Mouse (Mus musculus) midbrain, embryonic 11.5 days (tissue): ENCODE measurements around the gene Qrich2. TPM values are rescaled to one million over a fixed set of nuclear protein-coding genes. Genes with fewer than 3 reads are reported as not detected.
"Not testable (repeated sequence)": the region's sequence is repeated elsewhere in the genome, so short reads cannot be mapped to it uniquely, and the experiment has no call there.

Experiments
- ATAC-seq: fragments of 200-750 bp; cut with Nextera tagmentation; 2 replicates; pipeline ENCODE4 v1.8.0; 2017; ENCODE audit warnings: moderate TSS enrichment, moderate library complexity; ENCODE audit not compliant: low FRiP score
- DNase-seq: peaks from one replicate; pipeline ENCODE4 v3.0.0; 2015; ENCODE audit warnings: low spot score; ENCODE audit errors: missing footprints
- H3K27ac ChIP-seq: fragments of 300-500 bp; sonication (generic); 2 replicates; pipeline ENCODE4 v1.5.1; 2014; ENCODE audit warnings: low read depth, low read length
- H3K27me3 ChIP-seq: fragments of 300-500 bp; sonication (generic); 2 replicates; pipeline ENCODE4 v1.6.1; 2014; ENCODE audit warnings: mild to moderate bottlenecking, low read length, moderate library complexity, mixed read lengths; ENCODE audit not compliant: control insufficient read depth, insufficient read depth
- H3K36me3 ChIP-seq: fragments of 300-500 bp; sonication (generic); 2 replicates; pipeline ENCODE4 v1.6.1; 2014; ENCODE audit warnings: mild to moderate bottlenecking, low read length, moderate library complexity, mixed read lengths; ENCODE audit not compliant: control insufficient read depth, insufficient read depth
- H3K4me1 ChIP-seq: fragments of 300-500 bp; sonication (generic); 2 replicates; pipeline ENCODE4 v1.6.1; 2014; ENCODE audit warnings: low read length; ENCODE audit not compliant: control insufficient read depth, insufficient read depth
- H3K4me2 ChIP-seq: fragments of 300-500 bp; sonication (generic); 2 replicates; pipeline ENCODE4 v1.6.1; 2014; ENCODE audit warnings: mild to moderate bottlenecking, moderate library complexity
- H3K4me3 ChIP-seq: fragments of 300-500 bp; sonication (generic); 2 replicates; pipeline ENCODE4 v1.5.1; 2014; ENCODE audit warnings: low read depth, low read length
- H3K9ac ChIP-seq: fragments of 300-500 bp; sonication (generic); 2 replicates; pipeline ENCODE4 v1.6.1; 2014; ENCODE audit warnings: low read length
- H3K9me3 ChIP-seq: fragments of 300-500 bp; sonication (generic); 2 replicates; pipeline ENCODE4 v1.6.1; 2016; ENCODE audit warnings: low read length; ENCODE audit not compliant: control insufficient read depth
- WGBS: fragments of 180-500 bp; shearing (Covaris S2); extraction: QIAGEN DNeasy Blood & Tissue Kit; methylation state at CpG from one replicate; pipeline ENCODE4 v1.1.7; 2014; 5-methylcytosine and 5-hydroxymethylcytosine counted together
- polyA plus RNA-seq: library from polyadenylated mRNA; unstranded; fragments of >200 nt; fragmentation: Nextera tagmentation; extraction: Ambion mirVana; gene quantifications from 2 replicates; pipeline ENCODE4 v1.2.1, GENCODE M21; 2014

Gene Qrich2
- polyA plus RNA-seq, 1 experiment from 2014 or later, result 0.08 TPM

GRCm38 (mm10) chr11:116411582-116411981 is 54.5 kb downstream of the Qrich2 start:
- 9% methylated on average over 6 of the region's 6 CpGs for WGBS
- peak overlapping the region; percentile 79 for H3K4me3 ChIP-seq
- H3K36me3 ChIP-seq, result no peaks in the 10 kb centered on the region
- ATAC-seq (no peak), DNase-seq (peak; percentile 92)
- no peaks in the 10 kb centered on the region for H3K9me3 ChIP-seq
- H3K4me2 ChIP-seq, result peak overlapping the region; percentile 99
- peaks cover 12% of the 10 kb centered on the region for H3K4me1 ChIP-seq
- no peak overlapping the region for H3K27ac ChIP-seq
- H3K27me3 ChIP-seq, result peaks cover 6% of the 10 kb centered on the region; the same call in 1 of the 2 replicates
- H3K9ac ChIP-seq, result peak overlapping the region; percentile 95

GRCm38 (mm10) chr11:116410415-116410814 is 55.6 kb downstream of the Qrich2 start:
- not testable (repeated sequence) for H3K4me3 ChIP-seq, H3K9me3 ChIP-seq, DNase-seq, H3K27me3 ChIP-seq, H3K9ac ChIP-seq, H3K36me3 ChIP-seq, H3K27ac ChIP-seq, H3K4me2 ChIP-seq, ATAC-seq
- peaks cover 12% of the 10 kb centered on the region for H3K4me1 ChIP-seq
- WGBS, result 92% methylated on average over 3 of the region's 4 CpGs

GRCm38 (mm10) chr11:116409008-116409407 is 57.0 kb downstream of the Qrich2 start:
- ATAC-seq (no peak), DNase-seq (no peak)
- 96% methylated on average over 3 of the region's 3 CpGs for WGBS
- Histone ChIP-seq H3K9ac (no peak overlapping the region), H3K4me2 (no peak overlapping the region), H3K36me3 (peaks cover 2% of the 10 kb centered on the region; the same call in 1 of the 2 replicates), H3K4me1 (peaks cover 12% of the 10 kb centered on the region), H3K4me3 (no peak overlapping the region), H3K9me3 (no peaks in the 10 kb centered on the region), H3K27ac (no peak overlapping the region), H3K27me3 (peaks cover 6% of the 10 kb centered on the region; the same call in 1 of the 2 replicates)

- peaks cover 5% of the 10 kb centered on the region; the same call in 1 of the 2 replicates for H3K36me3 ChIP-seq
- H3K9me3 ChIP-seq, result no peaks in the 10 kb centered on the region
- no peaks in the 10 kb centered on the region; the same call in 1 of the 2 replicates for H3K27me3 ChIP-seq
- H3K4me3 ChIP-seq, result no peak overlapping the region
- no peak for ATAC-seq
- no peaks in the 10 kb centered on the region for H3K4me1 ChIP-seq
- H3K27ac ChIP-seq, result no peak overlapping the region
- H3K4me2 ChIP-seq, result no peak overlapping the region
- DNase-seq, result no peak
- no peak overlapping the region for H3K9ac ChIP-seq
- WGBS, result 96% methylated on average over 16 of the region's 16 CpGs
Observed at GRCm38 (mm10) chr11:116406231-116406728, 59.8 kb downstream of the Qrich2 start.

GRCm38 (mm10) chr11:116405601-116406000 is 60.4 kb downstream of the Qrich2 start:
- Histone ChIP-seq H3K36me3 (peaks cover 5% of the 10 kb centered on the region; the same call in 1 of the 2 replicates), H3K9me3 (no peaks in the 10 kb centered on the region), H3K4me3 (no peak overlapping the region), H3K4me1 (no peaks in the 10 kb centered on the region), H3K27ac (no peak overlapping the region), H3K27me3 (no peaks in the 10 kb centered on the region), H3K9ac (no peak overlapping the region), H3K4me2 (no peak overlapping the region)
- no peak for DNase-seq
- ATAC-seq, result no peak
- WGBS, result 84% methylated on average over 4 of the region's 4 CpGs

- H3K4me1 ChIP-seq, result no peaks in the 10 kb centered on the region
- 81% methylated on average over 4 of the region's 4 CpGs for WGBS
- H3K4me2 ChIP-seq, result no peak overlapping the region
- H3K27me3 ChIP-seq, result no peaks in the 10 kb centered on the region
- DNase-seq, result no peak
- no peak overlapping the region for H3K4me3 ChIP-seq
- peaks cover 5% of the 10 kb centered on the region; the same call in 1 of the 2 replicates for H3K36me3 ChIP-seq
- no peak overlapping the region; the same call in 1 of the 2 replicates for H3K9ac ChIP-seq
- no peak for ATAC-seq
- no peaks in the 10 kb centered on the region for H3K9me3 ChIP-seq
- H3K27ac ChIP-seq, result no peak overlapping the region
Observed at GRCm38 (mm10) chr11:116400560-116400959, 65.5 kb downstream of the Qrich2 start.

- H3K4me2 ChIP-seq, result no peak overlapping the region
- no peak overlapping the region for H3K4me3 ChIP-seq
- no peak overlapping the region for H3K27ac ChIP-seq
- no peak for ATAC-seq
- H3K27me3 ChIP-seq, result no peaks in the 10 kb centered on the region
- H3K4me1 ChIP-seq, result no peaks in the 10 kb centered on the region
- H3K9ac ChIP-seq, result no peak overlapping the region
- no peaks in the 10 kb centered on the region for H3K36me3 ChIP-seq
- DNase-seq, result no peak
- WGBS, result 86% methylated on average over 11 of the region's 11 CpGs
- H3K9me3 ChIP-seq, result no peaks in the 10 kb centered on the region
Observed at GRCm38 (mm10) chr11:116398348-116398677, 67.7 kb downstream of the Qrich2 start.

- Histone ChIP-seq H3K4me1 (no peaks in the 10 kb centered on the region), H3K4me2 (no peak overlapping the region), H3K36me3 (no peaks in the 10 kb centered on the region), H3K27ac (no peak overlapping the region), H3K27me3 (no peaks in the 10 kb centered on the region), H3K4me3 (no peak overlapping the region), H3K9ac (no peak overlapping the region), H3K9me3 (no peaks in the 10 kb centered on the region)
- ATAC-seq, result no peak
- 86% methylated on average over 8 of the region's 8 CpGs for WGBS
- peak; percentile 65 for DNase-seq
Observed at GRCm38 (mm10) chr11:116397517-116398347, 68.3 kb downstream of the Qrich2 start.

- Histone ChIP-seq H3K4me1 (no peaks in the 10 kb centered on the region), H3K36me3 (no peaks in the 10 kb centered on the region), H3K4me3 (no peak overlapping the region), H3K9ac (no peak overlapping the region), H3K9me3 (no peaks in the 10 kb centered on the region), H3K4me2 (no peak overlapping the region), H3K27me3 (no peaks in the 10 kb centered on the region), H3K27ac (no peak overlapping the region)
- DNase-seq (peak; percentile 66), ATAC-seq (no peak)
- 95% methylated on average over 3 of the region's 3 CpGs for WGBS
Observed at GRCm38 (mm10) chr11:116396934-116397330, 69.1 kb downstream of the Qrich2 start.
